Mouse (Mus musculus): ENCODE measurements around the gene Cenpm. TPM values are rescaled to one million over a fixed set of nuclear protein-coding genes. Genes with fewer than 3 reads are reported as not detected.

Gene Cenpm
- polyA plus RNA-seq, 1 experiment from 2014 or later, result 92.5 TPM

DNA sequence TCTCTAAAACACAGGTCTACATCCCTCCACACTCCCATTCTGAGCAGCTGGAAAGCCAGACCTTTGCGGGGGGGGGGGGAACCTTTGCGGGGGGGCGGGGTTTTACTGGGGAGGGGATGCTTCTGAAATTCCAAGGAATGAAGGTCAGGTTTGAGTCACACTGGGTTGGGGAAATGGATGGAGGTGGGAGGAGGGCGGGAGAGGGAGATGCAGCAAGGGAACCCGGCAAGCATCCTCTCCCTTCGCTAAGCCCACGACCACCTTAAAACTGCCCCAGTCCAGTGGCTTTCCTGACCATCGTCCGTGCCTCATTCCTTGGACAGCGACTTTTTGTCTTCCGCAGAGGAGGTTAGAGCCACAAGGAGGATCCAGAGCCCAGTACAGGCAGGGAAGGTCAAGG lies 33.3 kb downstream of the Cenpm start:
- Histone ChIP-seq H3K4me3 (ENCODE audit: low read depth, low read length) (0 out of 2 replicates have a peak overlapping the region, but pooled peaks have one; percentile 3), H3K27me3 (ENCODE audit: control insufficient read depth, insufficient read depth, low read length) (peaks cover 80% of the 10 kb centered on the region), H3K9me3 (replicated peaks; ENCODE audit: control insufficient read depth, low read length) (no peaks in the 10 kb centered on the region), H3K4me1 (ENCODE audit: control insufficient read depth, insufficient read depth, low read length) (peaks cover 3% of the 10 kb centered on the region), H3K27ac (replicated peaks; ENCODE audit: low read depth, low read length) (no peak overlapping the region), H3K36me3 (replicated peaks; ENCODE audit: control insufficient read depth, insufficient read depth, low read depth, low read length) (no peaks in the 10 kb centered on the region), H3K4me2 (ENCODE audit: low read depth, low read length) (no peak overlapping the region; the same call in 1 of the 2 replicates), H3K9ac (replicated peaks; ENCODE audit: low read length) (no peak overlapping the region)
- ATAC-seq (replicated peaks; ENCODE audit: insufficient number of reproducible peaks, low FRiP score, low TSS enrichment, low read depth) (no peak), DNase-seq (ENCODE audit: low spot score) (no peak)
- WGBS, result 2% methylated on average over 11 of the region's 11 CpGs

DNA sequence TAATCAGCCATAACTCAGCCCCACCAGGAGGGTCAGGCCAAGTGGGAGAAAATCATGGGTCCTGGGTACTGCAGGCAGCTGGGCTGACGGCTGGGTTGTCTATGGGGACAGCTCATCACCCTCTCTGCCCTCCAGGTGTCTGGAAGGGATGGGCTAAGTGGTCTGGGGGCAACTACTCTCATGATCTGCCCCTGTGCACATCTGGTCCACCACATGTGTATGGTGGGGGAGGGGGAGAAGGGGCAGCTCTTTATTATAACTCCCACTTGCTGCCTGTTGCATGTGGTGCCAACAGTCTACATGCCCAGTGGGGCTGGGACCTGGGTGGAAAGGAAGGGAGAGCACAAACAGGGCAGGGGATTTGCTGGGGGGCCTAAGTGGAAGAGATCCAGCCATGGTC lies 33.7 kb downstream of the Cenpm start:
- Histone ChIP-seq H3K9me3 (replicated peaks; ENCODE audit: control insufficient read depth, low read length) (no peaks in the 10 kb centered on the region), H3K4me2 (ENCODE audit: low read depth, low read length) (no peak overlapping the region), H3K9ac (replicated peaks; ENCODE audit: low read length) (no peak overlapping the region), H3K4me1 (ENCODE audit: control insufficient read depth, insufficient read depth, low read length) (peaks cover 3% of the 10 kb centered on the region), H3K27me3 (ENCODE audit: control insufficient read depth, insufficient read depth, low read length) (peaks cover 80% of the 10 kb centered on the region), H3K27ac (replicated peaks; ENCODE audit: low read depth, low read length) (no peak overlapping the region), H3K4me3 (ENCODE audit: low read depth, low read length) (no peak overlapping the region), H3K36me3 (replicated peaks; ENCODE audit: control insufficient read depth, insufficient read depth, low read depth, low read length) (no peaks in the 10 kb centered on the region)
- 41% methylated on average over 1 of the region's 1 CpGs for WGBS
- ATAC-seq (replicated peaks; ENCODE audit: insufficient number of reproducible peaks, low FRiP score, low TSS enrichment, low read depth), result no peak
- DNase-seq (ENCODE audit: low spot score), result no peak

DNA sequence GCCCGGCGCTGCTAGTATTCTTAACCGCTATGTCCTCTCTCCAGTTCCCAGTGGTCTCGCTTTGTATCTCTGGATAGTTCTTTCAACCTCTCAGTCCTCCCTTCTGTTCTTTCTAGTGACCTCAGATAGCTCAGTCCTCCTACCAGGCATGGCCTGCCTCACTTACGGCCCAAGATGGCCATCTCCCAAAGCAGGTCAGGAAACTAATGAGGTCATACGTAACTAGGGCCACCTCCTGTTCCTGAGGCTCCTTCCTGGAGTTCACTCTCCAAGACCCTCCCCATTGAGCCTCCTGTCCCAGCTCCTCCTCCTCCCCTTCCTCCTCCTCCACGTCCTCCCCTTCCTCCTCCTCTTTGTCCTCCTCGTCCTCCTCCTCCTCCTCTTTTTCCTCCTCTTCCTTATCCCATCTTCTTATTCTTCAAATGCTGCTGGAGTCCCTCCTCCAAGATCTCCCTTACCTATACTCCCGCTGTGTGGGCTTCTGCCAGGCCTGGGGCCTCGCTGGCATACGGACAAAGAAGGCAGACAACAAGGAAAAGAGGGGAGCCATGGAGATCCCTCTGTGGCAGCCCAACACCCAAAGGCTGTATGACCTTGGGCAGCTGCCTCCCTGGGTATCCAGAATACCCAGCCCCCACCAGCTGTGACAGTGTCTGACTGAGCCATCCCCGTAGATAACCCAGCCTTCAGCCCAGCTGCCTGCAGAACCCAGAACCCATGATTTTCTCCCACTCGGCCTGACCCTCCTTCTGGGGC lies 35.1 kb downstream of the Cenpm start:
- no peaks in the 10 kb centered on the region; the same call in 1 of the 2 replicates for H3K36me3 ChIP-seq (replicated peaks; ENCODE audit: control insufficient read depth, insufficient read depth, low read depth, low read length)
- peaks cover 3% of the 10 kb centered on the region for H3K4me1 ChIP-seq (ENCODE audit: control insufficient read depth, insufficient read depth, low read length)
- H3K9ac ChIP-seq (replicated peaks; ENCODE audit: low read length), result no peak overlapping the region
- H3K27ac ChIP-seq (replicated peaks; ENCODE audit: low read depth, low read length), result no peak overlapping the region
- peaks cover 77% of the 10 kb centered on the region for H3K27me3 ChIP-seq (ENCODE audit: control insufficient read depth, insufficient read depth, low read length)
- H3K4me3 ChIP-seq (ENCODE audit: low read depth, low read length), result no peak overlapping the region
- no peak for ATAC-seq (replicated peaks; ENCODE audit: insufficient number of reproducible peaks, low FRiP score, low TSS enrichment, low read depth)
- H3K9me3 ChIP-seq (replicated peaks; ENCODE audit: control insufficient read depth, low read length), result no peaks in the 10 kb centered on the region
- DNase-seq (ENCODE audit: low spot score), result no peak
- H3K4me2 ChIP-seq (ENCODE audit: low read depth, low read length), result no peak overlapping the region
- WGBS, result 83% methylated on average over 13 of the region's 13 CpGs

DNA sequence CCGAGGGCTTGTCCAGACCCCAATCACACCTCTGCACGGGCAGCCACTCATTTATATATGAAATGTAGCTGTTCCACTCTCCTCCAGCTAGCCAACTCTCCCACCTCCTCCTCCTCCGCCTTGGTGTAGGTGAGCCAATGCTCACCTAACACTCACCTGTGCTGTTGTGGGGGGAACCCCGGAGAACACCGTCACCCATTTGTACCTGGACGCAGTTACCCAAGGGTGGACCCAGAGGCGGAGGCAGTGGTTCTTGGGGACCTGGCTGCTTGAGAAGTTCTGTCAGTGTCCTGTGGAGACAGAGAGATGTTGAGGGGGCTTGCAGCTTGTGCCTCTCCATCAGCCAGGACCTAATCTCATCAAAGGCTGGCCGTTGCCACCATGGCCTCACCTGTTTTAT lies 36.2 kb downstream of the Cenpm start:
- Histone ChIP-seq H3K4me1 (ENCODE audit: control insufficient read depth, insufficient read depth, low read length) (peaks cover 3% of the 10 kb centered on the region), H3K4me3 (ENCODE audit: low read depth, low read length) (no peak overlapping the region), H3K27ac (replicated peaks; ENCODE audit: low read depth, low read length) (no peak overlapping the region), H3K9me3 (replicated peaks; ENCODE audit: control insufficient read depth, low read length) (no peaks in the 10 kb centered on the region), H3K27me3 (ENCODE audit: control insufficient read depth, insufficient read depth, low read length) (peaks cover 73% of the 10 kb centered on the region), H3K9ac (replicated peaks; ENCODE audit: low read length) (no peak overlapping the region), H3K36me3 (replicated peaks; ENCODE audit: control insufficient read depth, insufficient read depth, low read depth, low read length) (peaks cover 4% of the 10 kb centered on the region), H3K4me2 (ENCODE audit: low read depth, low read length) (no peak overlapping the region)
- WGBS, result 83% methylated on average over 8 of the region's 8 CpGs
- ATAC-seq (replicated peaks; ENCODE audit: insufficient number of reproducible peaks, low FRiP score, low TSS enrichment, low read depth) (no peak), DNase-seq (ENCODE audit: low spot score) (no peak)

DNA sequence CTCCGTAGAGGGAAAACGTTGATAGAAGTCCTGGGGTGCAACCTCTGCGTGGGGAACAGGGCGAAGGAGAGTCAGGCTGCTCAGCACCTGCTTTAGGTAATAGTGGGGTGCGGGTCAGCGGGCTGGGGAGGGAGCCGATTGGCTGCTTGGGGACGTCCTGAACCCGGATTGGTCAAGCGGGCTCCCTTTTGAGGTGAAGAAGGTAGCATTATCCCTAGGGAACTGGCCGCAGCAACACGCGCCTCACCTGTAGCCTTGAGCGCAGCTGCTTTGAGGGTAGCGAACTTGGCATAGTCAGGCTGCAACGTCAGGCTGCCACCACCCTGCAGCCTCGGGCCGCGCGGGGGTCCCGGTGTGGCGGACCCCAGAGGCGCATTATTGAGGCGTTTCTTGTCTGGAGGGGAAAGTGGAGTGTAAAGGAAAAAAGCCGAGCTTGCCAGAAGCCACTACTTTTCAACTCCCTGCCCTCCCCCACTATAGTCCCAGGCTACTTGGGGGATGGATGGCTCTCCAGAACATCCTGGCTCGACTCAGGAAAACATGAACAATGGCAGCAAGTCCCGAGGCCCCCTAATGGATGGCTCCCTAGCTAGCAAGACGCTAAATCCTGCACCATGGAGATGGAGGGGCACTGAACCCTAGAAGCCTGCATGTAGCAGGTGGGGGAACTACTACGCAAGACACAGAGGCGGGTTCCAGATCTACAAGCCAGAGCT lies 36.9 kb downstream of the Cenpm start:
- ATAC-seq (replicated peaks; ENCODE audit: insufficient number of reproducible peaks, low FRiP score, low TSS enrichment, low read depth) (no peak), DNase-seq (ENCODE audit: low spot score) (no peak)
- H3K4me1 ChIP-seq (ENCODE audit: control insufficient read depth, insufficient read depth, low read length), result peaks cover 3% of the 10 kb centered on the region
- WGBS, result 8% methylated on average over 30 of the region's 30 CpGs
- no peak overlapping the region for H3K27ac ChIP-seq (replicated peaks; ENCODE audit: low read depth, low read length)
- peaks cover 67% of the 10 kb centered on the region for H3K27me3 ChIP-seq (ENCODE audit: control insufficient read depth, insufficient read depth, low read length)
- no peaks in the 10 kb centered on the region for H3K9me3 ChIP-seq (replicated peaks; ENCODE audit: control insufficient read depth, low read length)
- H3K36me3 ChIP-seq (replicated peaks; ENCODE audit: control insufficient read depth, insufficient read depth, low read depth, low read length), result peaks cover 7% of the 10 kb centered on the region
- no peak overlapping the region for H3K4me2 ChIP-seq (ENCODE audit: low read depth, low read length)
- no peak overlapping the region for H3K4me3 ChIP-seq (ENCODE audit: low read depth, low read length)
- no peak overlapping the region for H3K9ac ChIP-seq (replicated peaks; ENCODE audit: low read length)

DNA sequence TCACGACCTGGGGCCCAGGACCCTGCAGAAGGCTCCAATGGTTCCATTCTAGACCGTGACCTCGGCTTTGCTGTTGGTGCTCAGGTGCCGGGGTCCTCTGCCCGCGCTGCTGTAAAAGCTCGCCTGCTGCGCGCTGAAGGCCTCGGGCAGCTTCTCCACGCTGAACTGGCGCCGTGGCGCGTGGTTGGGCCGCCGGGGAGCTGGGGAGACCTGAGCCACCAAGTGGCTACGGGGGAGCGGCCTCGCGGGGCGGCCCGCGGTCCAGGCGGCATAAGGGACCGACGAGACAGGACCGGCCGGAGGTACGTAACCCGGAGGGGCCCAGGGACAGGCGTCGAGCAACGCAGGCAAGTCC lies 37.5 kb downstream of the Cenpm start:
- no peaks in the 10 kb centered on the region for H3K9me3 ChIP-seq (replicated peaks; ENCODE audit: control insufficient read depth, low read length)
- no peak overlapping the region for H3K9ac ChIP-seq (replicated peaks; ENCODE audit: low read length)
- H3K4me1 ChIP-seq (ENCODE audit: control insufficient read depth, insufficient read depth, low read length), result peaks cover 3% of the 10 kb centered on the region
- no peak overlapping the region for H3K4me2 ChIP-seq (ENCODE audit: low read depth, low read length)
- WGBS, result 10% methylated on average over 34 of the region's 34 CpGs
- H3K27ac ChIP-seq (replicated peaks; ENCODE audit: low read depth, low read length), result no peak overlapping the region
- H3K4me3 ChIP-seq (ENCODE audit: low read depth, low read length), result no peak overlapping the region
- no peak for DNase-seq (ENCODE audit: low spot score)
- H3K36me3 ChIP-seq (replicated peaks; ENCODE audit: control insufficient read depth, insufficient read depth, low read depth, low read length), result peaks cover 8% of the 10 kb centered on the region
- peaks cover 61% of the 10 kb centered on the region for H3K27me3 ChIP-seq (ENCODE audit: control insufficient read depth, insufficient read depth, low read length)
- ATAC-seq (replicated peaks; ENCODE audit: insufficient number of reproducible peaks, low FRiP score, low TSS enrichment, low read depth), result no peak

DNA sequence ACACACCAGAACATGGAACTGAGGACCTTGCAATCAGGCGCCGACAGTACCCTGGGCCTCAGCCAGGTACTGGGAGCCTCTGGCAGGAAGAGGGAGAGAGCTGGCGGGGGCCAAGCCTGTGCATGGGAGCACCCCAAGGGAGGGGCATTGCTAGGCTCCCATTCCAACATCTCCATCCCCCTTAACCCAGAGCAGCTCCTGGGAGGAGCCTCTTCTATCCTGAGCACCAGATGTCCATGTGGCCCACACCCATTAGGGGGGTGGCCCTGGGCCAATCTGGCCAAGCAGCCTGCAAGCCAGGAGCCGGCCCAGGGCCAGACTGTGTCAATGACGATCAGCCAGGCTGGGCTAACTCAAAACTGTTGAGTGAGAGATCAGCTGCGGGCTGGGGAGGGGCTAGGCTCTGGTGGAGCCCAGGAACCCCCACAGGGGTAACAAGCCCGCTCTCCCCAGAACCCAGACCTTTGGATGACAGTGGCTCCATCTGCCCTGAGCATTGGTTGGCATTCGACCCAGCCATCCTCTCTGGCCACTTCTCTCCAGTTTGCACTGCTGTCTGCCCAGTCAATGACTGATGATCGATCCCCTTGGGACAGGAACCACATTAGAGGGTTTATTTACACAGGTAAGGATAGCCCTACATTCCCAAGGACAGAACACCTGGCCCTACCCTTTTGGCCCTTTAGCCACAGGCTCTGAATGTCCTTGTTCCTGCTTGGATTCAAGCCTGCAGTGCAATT lies 38.0 kb downstream of the Cenpm start:
- DNase-seq (ENCODE audit: low spot score) (no peak), ATAC-seq (replicated peaks; ENCODE audit: insufficient number of reproducible peaks, low FRiP score, low TSS enrichment, low read depth) (peak; percentile 49; the same call in 1 of the 2 replicates)
- WGBS, result 54% methylated on average over 9 of the region's 9 CpGs
- no peaks in the 10 kb centered on the region; the same call in 1 of the 2 replicates for H3K4me1 ChIP-seq (ENCODE audit: control insufficient read depth, insufficient read depth, low read length)
- H3K27me3 ChIP-seq (ENCODE audit: control insufficient read depth, insufficient read depth, low read length), result peaks cover 56% of the 10 kb centered on the region
- peaks cover 10% of the 10 kb centered on the region for H3K36me3 ChIP-seq (replicated peaks; ENCODE audit: control insufficient read depth, insufficient read depth, low read depth, low read length)
- H3K4me2 ChIP-seq (ENCODE audit: low read depth, low read length), result no peak overlapping the region
- H3K27ac ChIP-seq (replicated peaks; ENCODE audit: low read depth, low read length), result no peak overlapping the region
- H3K9me3 ChIP-seq (replicated peaks; ENCODE audit: control insufficient read depth, low read length), result no peaks in the 10 kb centered on the region
- H3K4me3 ChIP-seq (ENCODE audit: low read depth, low read length), result no peak overlapping the region
- H3K9ac ChIP-seq (replicated peaks; ENCODE audit: low read length), result no peak overlapping the region
